Mouse (Mus musculus) common myeloid progenitor, adult 5-6 weeks (primary cell): ENCODE measurements around the gene Cntn5. TPM values are rescaled to one million over a fixed set of nuclear protein-coding genes. Genes with fewer than 3 reads are reported as not detected.
A peak's percentile ranks its signal among the peaks of the same experiment; 100 is the strongest.

ENCODE experiments used
- ATAC-seq: replicated peaks from 2 replicates; pipeline ENCODE4 v1.8.0; 2016; ENCODE audit warnings: low read depth, mild to moderate bottlenecking, moderate TSS enrichment, inconsistent platforms; ENCODE audit not compliant: poor library complexity, severe bottlenecking
- total RNA-seq: library from RNA; stranded (forward); fragments of 200-1000, 187-1606 nt; gene quantifications from 2 replicates; pipeline ENCODE4 v1.2.3, GENCODE M21; 2017

The Cntn5 gene
- total RNA-seq, 1 experiment from 2014 or later, result not detected

DNA sequence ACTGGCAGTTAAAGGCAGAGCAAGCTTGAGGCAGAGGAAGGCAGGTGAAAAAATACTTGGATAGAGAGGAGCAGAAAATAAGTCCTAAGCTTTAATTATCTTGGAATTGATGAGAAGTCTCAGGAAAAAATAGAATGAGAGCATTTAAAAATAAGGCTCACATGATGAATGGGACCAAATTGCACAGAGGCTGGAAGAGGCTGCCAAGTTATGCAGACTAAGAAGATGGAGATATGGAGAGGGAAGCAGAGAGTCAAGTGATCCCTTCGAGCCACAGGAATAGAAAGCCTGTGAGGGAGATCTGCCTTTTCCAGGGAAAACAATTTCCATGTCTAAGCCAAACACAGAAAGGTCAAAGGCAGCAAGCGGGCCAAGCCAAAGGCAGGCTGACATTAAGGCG is 446.7 kb downstream of the Cntn5 start:
- ATAC-seq, result no peak

DNA sequence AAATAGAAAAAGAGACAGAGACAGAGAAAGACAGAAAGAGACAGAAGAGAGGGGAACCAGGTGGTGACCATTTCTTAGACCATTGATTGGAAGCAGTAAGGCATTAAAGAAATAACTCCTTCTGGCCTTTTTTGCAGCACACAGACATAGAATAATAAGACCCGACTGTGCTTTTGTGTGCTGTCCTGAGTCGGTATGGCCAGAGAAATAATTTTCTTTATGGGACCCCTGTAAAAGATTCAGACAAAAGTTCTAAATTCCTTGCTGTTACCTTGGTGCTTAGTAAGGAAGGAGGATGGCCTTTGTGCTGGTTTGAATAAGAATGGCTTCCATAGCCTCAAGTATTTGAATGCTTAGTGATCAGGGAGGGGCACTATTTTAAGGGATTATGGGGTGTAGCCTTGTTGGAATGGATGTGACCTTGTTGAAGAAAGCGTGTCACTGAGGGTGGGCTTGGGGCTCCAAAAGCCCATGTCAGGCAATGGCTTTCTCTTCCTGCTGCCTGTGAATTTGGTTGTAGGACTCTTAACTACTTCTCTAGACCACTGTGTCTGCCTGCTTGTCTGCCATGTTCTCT is 455.5 kb downstream of the Cntn5 start:
- ATAC-seq, result no peak

DNA sequence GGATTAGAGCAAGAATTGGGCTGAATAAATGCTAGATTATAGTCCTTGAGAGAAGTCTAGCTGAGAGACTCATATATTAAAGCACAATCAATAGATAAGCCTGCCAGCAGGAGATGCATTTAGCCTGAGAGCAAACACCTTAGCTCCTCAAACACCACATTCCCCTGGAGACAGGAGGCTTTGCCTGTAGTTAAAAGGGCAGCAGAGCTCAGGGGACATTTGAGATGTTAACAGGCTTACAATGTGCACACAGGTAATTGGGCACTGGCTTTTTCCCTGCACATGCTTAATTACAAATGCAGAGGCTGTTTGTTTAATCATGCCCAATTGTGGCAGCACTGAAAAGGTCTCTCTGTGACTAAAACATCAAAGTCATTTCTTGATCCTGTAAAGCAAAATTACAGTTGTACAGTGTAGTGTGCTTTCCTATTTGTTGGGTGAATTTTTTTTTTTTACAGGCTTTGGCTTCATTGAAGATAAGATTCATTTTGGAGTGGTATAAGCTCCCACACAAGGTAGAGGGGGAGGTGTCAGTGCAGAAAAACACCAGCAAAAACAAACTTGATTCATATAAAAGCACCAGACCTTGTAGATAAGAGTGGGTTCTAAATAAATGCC is 457.2 kb downstream of the Cntn5 start:
- no peak for ATAC-seq

DNA sequence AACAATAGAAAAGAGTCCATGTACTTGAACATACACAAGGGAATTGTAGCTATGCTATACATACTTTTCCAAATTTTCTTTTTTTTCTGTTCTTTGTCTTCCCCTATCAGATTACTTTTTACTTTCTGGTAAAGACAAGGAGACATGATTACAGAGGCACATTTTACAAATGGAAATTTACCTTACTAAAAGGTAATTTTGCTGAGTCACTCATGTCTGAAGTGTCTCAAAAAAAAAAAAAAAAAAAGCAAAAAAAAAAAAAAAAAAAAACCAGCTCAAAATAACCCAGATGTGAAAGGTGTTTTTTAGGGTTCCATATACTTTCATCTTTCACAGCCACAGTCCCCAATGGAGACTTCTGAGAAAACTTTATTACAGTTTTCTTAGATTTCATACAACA is 492.5 kb downstream of the Cntn5 start:
- ATAC-seq, result no peak

DNA sequence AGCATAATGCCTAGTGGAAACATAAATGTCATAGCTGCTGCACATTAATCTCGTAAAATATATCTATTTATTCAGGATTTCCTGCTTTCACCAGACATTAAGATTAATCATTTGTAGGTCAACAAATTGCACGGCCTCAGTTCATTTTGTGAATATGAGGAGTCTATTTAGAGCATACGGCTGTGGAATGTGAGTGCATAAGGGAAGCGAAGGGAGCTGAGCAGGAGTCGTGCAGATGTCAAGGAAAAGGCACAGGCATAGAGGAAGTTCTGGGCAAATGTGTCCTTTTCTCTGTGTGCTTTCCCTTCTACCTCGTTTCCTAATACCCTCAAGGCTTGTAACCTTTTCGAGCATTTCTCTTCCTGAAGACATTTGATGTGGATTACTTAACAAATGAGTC is 504.5 kb downstream of the Cntn5 start:
- ATAC-seq, result no peak

DNA sequence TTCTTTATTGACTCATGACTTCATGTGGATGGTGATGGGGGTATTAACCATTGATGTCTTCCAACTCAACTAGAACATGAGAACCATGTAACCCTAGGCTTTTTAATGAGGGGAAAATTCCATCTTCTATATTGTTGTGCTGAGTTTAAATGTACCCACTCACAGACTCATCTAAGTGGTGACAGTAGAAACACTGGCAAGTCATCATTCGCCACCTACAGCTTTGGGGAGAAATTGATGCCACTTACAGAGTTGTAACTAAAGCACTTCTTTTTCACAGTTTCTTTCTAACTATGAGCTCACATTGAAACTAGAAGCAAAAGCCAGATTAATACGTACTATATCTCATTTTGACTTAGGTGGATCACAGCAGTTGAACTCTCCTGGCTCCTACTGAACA is 514.7 kb downstream of the Cntn5 start:
- no peak for ATAC-seq

DNA sequence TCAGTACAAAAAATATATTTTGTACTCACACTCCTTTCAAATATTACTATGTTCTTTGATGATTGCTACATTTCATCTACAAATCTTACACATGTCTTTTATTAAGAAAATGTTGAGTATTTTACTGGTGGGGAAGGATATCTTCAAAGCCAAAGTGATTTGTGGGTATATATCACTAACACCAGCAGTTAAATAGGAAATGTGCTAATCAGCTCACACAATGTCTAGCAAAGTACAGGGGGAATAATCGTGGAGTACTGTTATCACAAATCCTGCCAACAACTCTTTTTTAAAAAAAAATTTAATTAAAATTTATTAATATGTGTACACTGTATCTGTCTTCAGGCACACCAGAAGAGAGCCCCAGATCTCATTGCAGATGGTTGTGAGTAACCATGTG is 520.1 kb downstream of the Cntn5 start:
- no peak for ATAC-seq

- no peak for ATAC-seq
These were observed 521.4 kb downstream of the Cntn5 start for GRCm38 (mm10) chr9:10383140-10383539.

DNA sequence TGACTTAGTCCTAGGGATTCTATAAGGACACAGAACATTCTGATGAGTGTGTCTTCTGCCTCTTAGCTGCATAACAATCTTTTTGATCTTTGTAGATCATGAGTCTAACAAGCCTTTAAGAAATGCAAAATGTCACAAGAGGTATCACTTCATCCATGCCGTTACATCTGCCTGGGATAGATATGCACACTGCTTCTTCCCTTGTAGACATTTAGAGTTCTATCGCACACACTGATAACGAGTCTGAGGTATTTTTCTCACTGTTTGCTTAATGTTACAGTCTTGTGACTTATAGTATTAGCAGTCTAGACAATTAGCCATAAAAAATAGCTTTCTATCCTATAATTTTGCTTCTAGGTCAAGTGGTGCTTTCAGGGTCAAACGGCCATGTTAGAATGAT is 522.9 kb downstream of the Cntn5 start:
- no peak for ATAC-seq

GRCm38 (mm10) chr9:10376261-10376660 is 528.3 kb downstream of the Cntn5 start:
- ATAC-seq, result no peak

DNA sequence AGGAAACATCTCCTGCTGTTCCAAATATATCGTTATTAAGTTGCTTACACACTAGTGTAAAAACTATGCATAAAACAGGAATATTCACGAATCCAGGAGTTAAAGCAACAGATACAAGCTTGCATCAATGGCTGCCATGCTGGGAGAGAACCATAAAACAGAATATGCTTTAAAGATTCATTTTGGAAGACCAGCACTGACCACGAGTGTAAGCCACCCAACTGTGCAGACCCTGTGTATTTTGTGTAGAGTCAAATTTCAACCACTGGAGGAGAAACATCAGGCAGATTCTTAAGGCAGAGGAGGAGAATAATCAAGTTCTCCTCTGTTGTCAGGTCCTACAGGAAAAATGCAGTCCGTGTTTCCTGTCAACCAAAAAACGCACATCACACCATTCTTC is 535.6 kb downstream of the Cntn5 start:
- no peak for ATAC-seq

DNA sequence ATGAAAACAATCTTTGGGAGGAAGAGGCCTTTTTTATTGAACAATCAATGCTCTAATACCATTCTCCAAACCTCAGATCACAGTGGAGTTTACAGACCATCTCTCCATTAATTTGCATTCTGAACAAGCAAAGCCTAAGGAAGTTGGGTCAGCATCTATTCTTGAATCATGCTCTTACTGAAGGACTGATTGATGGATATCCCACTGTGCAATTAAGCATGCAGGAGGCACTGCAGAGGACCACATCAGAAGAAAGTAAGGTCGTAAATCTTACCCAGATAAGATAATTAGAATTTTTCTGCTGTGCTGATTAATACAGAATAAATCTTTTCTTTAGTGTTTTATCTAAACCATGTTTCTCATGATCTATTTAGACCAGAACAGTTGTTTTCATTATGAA is 536.2 kb downstream of the Cntn5 start:
- ATAC-seq, result no peak

GRCm38 (mm10) chr9:10366246-10366955 is 538.2 kb downstream of the Cntn5 start:
- ATAC-seq, result no peak

- no peak for ATAC-seq
These were observed 553.5 kb downstream of the Cntn5 start for GRCm38 (mm10) chr9:10350909-10351655.

DNA sequence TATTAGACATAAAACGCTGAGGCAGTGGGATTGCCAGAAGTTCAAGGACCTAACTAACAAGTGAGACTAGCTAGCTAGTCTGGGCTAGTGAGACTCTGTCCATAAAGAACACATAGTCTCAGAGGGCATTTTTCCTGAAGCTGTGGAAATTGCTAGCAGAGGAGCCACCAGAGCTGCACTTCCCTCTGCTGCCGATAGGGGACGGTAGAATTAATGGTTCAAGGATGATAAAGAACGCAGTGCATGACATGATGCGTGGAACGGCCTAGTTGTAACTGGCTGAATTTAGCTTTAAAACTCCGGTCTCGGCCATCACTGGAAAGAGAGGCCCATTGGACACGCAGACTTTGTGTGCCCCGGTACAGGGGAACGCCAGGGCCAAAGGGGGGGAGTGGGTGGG is 555.8 kb downstream of the Cntn5 start:
- ATAC-seq, result no peak

GRCm38 (mm10) chr9:10348222-10348621 is 556.4 kb downstream of the Cntn5 start:
- ATAC-seq, result no peak

DNA sequence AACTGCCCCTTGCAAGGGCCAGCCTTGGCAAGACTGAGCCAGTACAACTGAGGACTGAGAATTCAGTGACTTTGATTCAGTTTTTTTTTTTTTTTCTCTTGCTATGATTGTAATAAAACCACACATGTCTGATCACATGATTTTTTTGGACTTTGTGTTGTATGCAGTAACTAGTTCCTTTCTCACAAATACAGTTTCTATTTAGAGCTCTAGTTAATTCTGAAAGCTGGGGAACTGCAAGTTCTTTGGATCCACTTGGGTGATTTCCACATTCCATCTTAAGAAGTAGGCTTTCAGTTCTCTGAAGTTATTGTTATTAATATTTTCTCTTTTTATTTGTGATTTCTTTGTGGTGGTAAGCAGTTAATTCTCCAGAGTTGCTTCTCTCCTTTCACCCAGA is 563.8 kb downstream of the Cntn5 start:
- ATAC-seq, result no peak

DNA sequence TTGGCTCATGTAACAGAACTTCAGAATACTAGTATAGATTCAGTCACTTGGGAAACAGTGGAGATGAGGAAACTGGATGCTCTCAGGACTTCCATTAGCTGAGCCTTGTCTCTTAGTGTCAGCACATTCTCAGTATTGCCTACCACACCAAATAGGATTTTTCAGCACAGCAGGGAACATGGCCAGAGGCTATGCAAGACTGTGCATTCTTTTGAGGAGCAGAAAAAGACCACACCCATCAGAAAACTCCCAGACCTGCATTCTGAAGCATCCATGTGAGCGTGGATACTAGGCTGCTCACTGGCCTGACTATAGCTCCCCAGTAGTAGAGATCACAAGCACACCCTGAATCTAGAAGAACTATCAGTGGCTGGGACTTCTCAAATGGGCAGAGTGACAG is 564.9 kb downstream of the Cntn5 start:
- ATAC-seq, result no peak

GRCm38 (mm10) chr9:10324697-10325368 is 579.7 kb downstream of the Cntn5 start:
- peak; percentile 60; the same call in 1 of the 2 replicates for ATAC-seq

DNA sequence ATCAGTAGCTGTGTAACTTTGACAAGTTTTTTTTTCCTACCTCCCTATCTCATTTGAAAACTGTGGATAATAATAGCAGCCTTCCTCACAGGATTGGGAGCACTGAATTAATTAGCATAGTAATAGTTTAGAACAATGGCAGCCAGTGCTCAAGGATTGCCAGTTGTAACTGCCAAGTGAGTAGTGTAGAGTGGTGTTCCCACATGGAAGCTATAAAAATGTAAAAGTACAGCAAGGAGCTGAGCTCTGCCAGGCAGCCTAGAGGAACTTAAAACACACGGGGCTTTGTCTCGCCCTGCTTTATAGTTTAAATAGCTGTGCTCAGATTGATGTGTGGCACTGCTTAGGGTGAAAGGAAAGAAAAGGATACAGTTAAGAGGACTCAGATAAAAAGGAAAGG is 635.2 kb downstream of the Cntn5 start:
- ATAC-seq, result no peak
